Mouse (Mus musculus) liver, postnatal 0 days (tissue): ENCODE data around the gene 1700003E16Rik.

Experiments
- CTCF ChIP-seq: sonication (generic); IDR thresholded peaks from 2 replicates; pipeline ENCODE4 v1.5.1; 2016; ENCODE audit warnings: antibody characterized with exemption, low read depth
- EP300 ChIP-seq: IDR thresholded peaks from 2 replicates; pipeline ENCODE4 v1.6.1; 2016; ENCODE audit warnings: antibody characterized with exemption, low read depth, mild to moderate bottlenecking

GRCm38 (mm10) chr6:83169872-83170271 is 13.7 kb downstream of the 1700003E16Rik start:
- no peak for TF ChIP-seq CTCF
- no peak for TF ChIP-seq EP300
